In the genomic region with DNA sequence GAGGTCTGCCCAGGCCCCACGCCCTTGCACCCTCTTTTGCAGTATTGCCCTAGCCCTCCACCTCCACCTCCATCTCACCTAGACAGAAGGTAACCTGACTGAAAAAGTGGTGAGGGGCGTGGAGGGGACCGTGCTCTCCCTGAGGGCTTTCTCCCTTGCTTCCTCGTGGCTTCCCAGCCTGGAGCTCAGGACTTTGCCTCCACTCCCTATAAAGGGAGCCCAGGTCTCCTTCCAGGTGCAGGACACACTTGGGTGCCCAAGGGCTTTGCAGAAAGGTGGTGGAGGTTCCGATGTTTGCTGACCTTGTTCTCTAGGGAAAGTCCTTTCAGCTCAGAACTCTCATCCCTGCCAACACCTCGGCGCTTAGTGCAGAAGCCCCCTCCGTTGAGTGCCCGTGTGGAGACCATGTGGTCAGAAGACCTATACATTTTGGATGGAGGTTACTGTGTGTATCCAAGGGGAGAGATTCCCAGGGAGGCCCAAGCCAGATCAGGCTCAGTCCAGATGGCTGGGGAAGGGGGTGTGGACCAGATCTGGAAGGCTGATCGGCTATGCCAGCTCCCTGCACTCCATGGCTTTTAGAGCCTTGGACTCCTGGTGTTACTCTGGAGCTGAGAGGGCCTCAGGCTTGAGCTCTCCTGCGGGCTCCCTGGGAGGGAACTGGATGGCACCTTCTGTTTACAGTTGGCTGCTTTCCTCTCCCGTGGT, we compare ENCODE assay signal across 8 mouse cellular contexts. TPM values are rescaled to one million over a fixed set of nuclear protein-coding genes. Genes with fewer than 3 reads are reported as not detected.
DNase-seq lines count a peak whose midpoint lies in the region; ATAC-seq and TF ChIP-seq lines count a peak whose summit lies in the region.

No protein-coding gene starts in this region.

- H3K36me3 ChIP-seq in ES-E14 (ENCODE audit: control insufficient read depth, insufficient read depth, low read length, poor library complexity, severe bottlenecking), result peaks cover 4% of the 10 kb centered on the region; the same call in 1 of the 2 replicates
- no peaks in the 10 kb centered on the region for H3K36me3 ChIP-seq in heart, embryonic 16.5 days (ENCODE audit: control insufficient read depth, insufficient read depth)
- no peaks in the 10 kb centered on the region for H3K36me3 ChIP-seq in limb, embryonic 13.5 days

- H3K9ac ChIP-seq in ES-E14 (ENCODE audit: insufficient read depth, low read depth, low read length, poor library complexity, severe bottlenecking), result no peak overlapping the region
- peak overlapping the region; percentile 92 for H3K9ac ChIP-seq in heart, embryonic 16.5 days (ENCODE audit: low read length)
- peak overlapping the region; percentile 88 for H3K9ac ChIP-seq in limb, embryonic 13.5 days

- H3K4me3 ChIP-seq in ES-E14 (ENCODE audit: insufficient read depth in 1 of 2, low read depth in 1 of 2, low read length in 2 of 2, poor library complexity in 1 of 2, severe bottlenecking in 1 of 2), result peak overlapping the region; percentile 54 to 56; a peak in 3 of 4 replicates
- peak overlapping the region; percentile 81 for H3K4me3 ChIP-seq in heart, embryonic 16.5 days (ENCODE audit: low read length)
- peak overlapping the region; percentile 70 for H3K4me3 ChIP-seq in limb, embryonic 13.5 days

- in situ Hi-C loops in ES-E14 (cut with MboI; ENCODE audit: low sequenced_read_pairs in 2 of 2, unreplicated experiment in 2 of 2), result loop anchor here in 1 of 2 experiments (5.0 kb wide), 1 partner anchor 44 kb away; no protein-coding TSS in a partner anchor

- H3K4me2 ChIP-seq in heart, embryonic 16.5 days (ENCODE audit: low read depth, low read length), result peak overlapping the region; percentile 68
- peak overlapping the region; percentile 94 for H3K4me2 ChIP-seq in limb, embryonic 13.5 days (replicated peaks)

- DNase-seq in cerebellum, adult 11 months, result peak; percentile 53
- no peak for DNase-seq in cerebellum, postnatal 4 days (ENCODE audit: low spot score in 2 of 2)
- no peak for DNase-seq in ES-E14 (ENCODE audit: low read depth, low spot score)
- DNase-seq in layer of hippocampus, adult 9-11 months, result no peak
- DNase-seq in adrenal gland, postnatal 25 days, result no peak

- H3K4me1 ChIP-seq in ES-E14 (ENCODE audit: control insufficient read depth in 2 of 2, insufficient read depth in 2 of 2, low read length in 2 of 2, poor library complexity in 1 of 2), result peaks cover 13 to 54% of the 10 kb centered on the region in 2 experiments
- peaks cover 85% of the 10 kb centered on the region for H3K4me1 ChIP-seq in heart, embryonic 16.5 days (ENCODE audit: control insufficient read depth, insufficient read depth, low read length)
- H3K4me1 ChIP-seq in limb, embryonic 13.5 days, result peaks cover 98% of the 10 kb centered on the region

- no peak for ATAC-seq in heart, embryonic 16.5 days (replicated peaks; ENCODE audit: extremely low read depth, insufficient read depth, low FRiP score)
- ATAC-seq in limb, embryonic 13.5 days (ENCODE audit: low FRiP score, low read depth), result no peak
- ATAC-seq in CD4-positive, CD25-positive, alpha-beta regulatory T cell, adult 4 months, result no peak

- no peak overlapping the region for H3K27ac ChIP-seq in ES-E14 (ENCODE audit: insufficient read depth, low read depth, low read length, poor library complexity, severe bottlenecking)
- peak overlapping the region; percentile 98 for H3K27ac ChIP-seq in heart, embryonic 16.5 days (ENCODE audit: low read length)
- peak overlapping the region; percentile 91 for H3K27ac ChIP-seq in limb, embryonic 13.5 days

- H3K9me3 ChIP-seq in ES-E14 (ENCODE audit: control insufficient read depth, insufficient read depth, low read depth, low read length), result no peaks in the 10 kb centered on the region
- H3K9me3 ChIP-seq in heart, embryonic 16.5 days (replicated peaks; ENCODE audit: control insufficient read depth, low read length), result no peaks in the 10 kb centered on the region
- H3K9me3 ChIP-seq in limb, embryonic 13.5 days, result no peaks in the 10 kb centered on the region

- H3K27me3 ChIP-seq in heart, embryonic 16.5 days (ENCODE audit: control insufficient read depth, insufficient read depth, low read length), result no peaks in the 10 kb centered on the region
- H3K27me3 ChIP-seq in limb, embryonic 13.5 days, result no peaks in the 10 kb centered on the region

- 18% methylated on average over 12 of the region's 12 CpGs for WGBS in heart, embryonic 16.5 days
- WGBS in limb, embryonic 13.5 days, result 6% methylated on average over 12 of the region's 12 CpGs

TF ChIP-seq in ES-E14, 5 proteins besides CTCF, POLR2A, EP300 and RAD21:
- TF ChIP-seq MAFK (IDR thresholded peaks at IDR 0.05; ENCODE audit: insufficient read depth, low read depth, low read length) (no peak), ZC3H11A (IDR thresholded peaks at IDR 0.05; ENCODE audit: borderline replicate concordance, low read depth, low read length) (no peak), HCFC1 (IDR thresholded peaks at IDR 0.05; ENCODE audit: borderline replicate concordance, insufficient read depth, low read length) (no peak), CHD2 (IDR thresholded peaks at IDR 0.05; ENCODE audit: low read depth, low read length) (no peak), ZNF384 (IDR thresholded peaks at IDR 0.05; ENCODE audit: low read depth, low read length) (no peak)

RNA-seq across cellular contexts. Expression of gene Rara, which starts 0.7 kb away (rescaled TPM):
- 25.8 and 30.1 TPM in 2 replicates for total RNA-seq in ES-E14 (2012; rRNA removed)
- polyA plus RNA-seq in heart, embryonic 16.5 days (2015; fragmentation: Nextera tagmentation; extraction: Ambion mirVana), result 28.2 and 28.6 TPM in 2 replicates
- 46.5 and 49.8 TPM in 2 replicates for polyA plus RNA-seq in limb, embryonic 13.5 days (2015; fragmentation: Nextera tagmentation; extraction: Ambion mirVana)
- 1 to 10 TPM; 8.6 to 8.9 TPM for polyA plus RNA-seq in CD4-positive, CD25-positive, alpha-beta regulatory T cell, adult 4 months (2017; shearing (Covaris generic))
- total RNA-seq in adrenal gland, postnatal 25 days (2021), result 21.8 and 27.7 TPM in 2 replicates

RNA-seq across cellular contexts. Expression of gene Cdc6, which starts 20.7 kb away (rescaled TPM):
- total RNA-seq in ES-E14 (2012; rRNA removed), result 32.7 and 51.3 TPM in 2 replicates
- 18.6 and 23.0 TPM in 2 replicates for polyA plus RNA-seq in heart, embryonic 16.5 days (2015; fragmentation: Nextera tagmentation; extraction: Ambion mirVana)
- polyA plus RNA-seq in limb, embryonic 13.5 days (2015; fragmentation: Nextera tagmentation; extraction: Ambion mirVana), result 31.4 and 32.3 TPM in 2 replicates
- 1 to 10 TPM; 4.1 to 8.5 TPM for polyA plus RNA-seq in CD4-positive, CD25-positive, alpha-beta regulatory T cell, adult 4 months (2017; shearing (Covaris generic))
- total RNA-seq in adrenal gland, postnatal 25 days (2021), result 1.7 and 4.3 TPM in 2 replicates

RNA-seq across cellular contexts. Expression of gene Gjd3, which starts 54.5 kb away (rescaled TPM):
- total RNA-seq in ES-E14 (2012; rRNA removed), result 0.27 and 1.7 TPM in 2 replicates
- 4.1 and 4.5 TPM in 2 replicates for polyA plus RNA-seq in heart, embryonic 16.5 days (2015; fragmentation: Nextera tagmentation; extraction: Ambion mirVana)
- 0.41 and 0.78 TPM in 2 replicates for polyA plus RNA-seq in limb, embryonic 13.5 days (2015; fragmentation: Nextera tagmentation; extraction: Ambion mirVana)
- not detected for polyA plus RNA-seq in CD4-positive, CD25-positive, alpha-beta regulatory T cell, adult 4 months (2017; shearing (Covaris generic))
- not detected in 2 replicates for total RNA-seq in adrenal gland, postnatal 25 days (2021)
